Mouse (Mus musculus): Measurements from ENCODE around the gene Nktr.

- no peak for TF ChIP-seq EP300 (IDR thresholded peaks at IDR 0.05; ENCODE audit: low read depth in 1 of 2, low read length in 2 of 2)
- no peak for TF ChIP-seq CTCF (IDR thresholded peaks at IDR 0.05 in 2 of 3, conservative IDR thresholded peaks at IDR 0.05 in 1 of 3; ENCODE audit: control insufficient read depth in 1 of 3, insufficient read depth in 1 of 3, low read depth in 2 of 3, low read length in 3 of 3, poor library complexity in 1 of 3, severe bottlenecking in 1 of 3)
- TF ChIP-seq TBP (IDR thresholded peaks at IDR 0.05; ENCODE audit: low read depth, low read length): no peak
- TF ChIP-seq USF1 (IDR thresholded peaks at IDR 0.05; ENCODE audit: low read depth, low read length): no peak
- TF ChIP-seq CHD1 (IDR thresholded peaks at IDR 0.05; ENCODE audit: low read depth, low read length): no peak
- TF ChIP-seq POLR2A (IDR thresholded peaks at IDR 0.05; ENCODE audit: control insufficient read depth in 1 of 2, insufficient read depth in 1 of 2, low read depth in 1 of 2, low read length in 2 of 2, poor library complexity in 1 of 2): no peak
- TF ChIP-seq KAT2A (conservative IDR thresholded peaks at IDR 0.05; ENCODE audit: low read depth, low read length): no peak
- no peak for TF ChIP-seq MAX (IDR thresholded peaks at IDR 0.05; ENCODE audit: low read length)
- no peak for TF ChIP-seq MXI1 (IDR thresholded peaks at IDR 0.05; ENCODE audit: low read depth, low read length)
- no peak for TF ChIP-seq GATA1 (IDR thresholded peaks at IDR 0.05; ENCODE audit: low read depth, low read length)
Observed at GRCm38 (mm10) chr9:121757432-121757831, 38.5 kb downstream of the Nktr start.

All from MEL (cell line).